Mouse (Mus musculus): ENCODE measurements at regions not wholly inside any gene's neighbourhood (a gene's known extent, or its start where the extent isn't known, plus 50 kb on each side); places are given as distances from the start of the nearest gene placed in this dataset.

DNA sequence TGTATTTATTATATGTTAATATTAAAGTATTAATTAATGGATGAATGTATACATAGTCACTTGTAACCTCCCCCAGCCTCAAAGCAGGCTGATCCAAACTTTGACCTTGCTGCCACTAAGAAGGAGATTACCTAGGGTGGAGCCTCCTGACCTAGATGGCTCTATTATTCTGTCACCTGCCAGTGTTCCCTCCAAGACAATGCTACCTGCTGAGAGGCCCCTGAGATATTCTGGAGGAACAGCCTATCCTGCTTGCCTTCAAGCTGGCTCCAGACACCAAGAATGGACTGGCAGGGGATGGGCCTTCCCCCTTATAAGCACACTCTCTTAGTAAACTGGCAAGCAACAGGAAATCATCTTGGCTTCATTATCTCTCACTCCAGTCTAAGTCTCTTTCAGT is 171.7 kb upstream of the Brinp3 start:
- TF ChIP-seq MYOG (IDR thresholded peaks at IDR 0.05; ENCODE audit: control insufficient read depth in 1 of 3, insufficient read depth in 1 of 3, insufficient read length in 2 of 3, low read depth in 2 of 3) (no peak), USF1 (IDR thresholded peaks at IDR 0.05; ENCODE audit: low read depth) (no peak), POLR2A (IDR thresholded peaks at IDR 0.05; ENCODE audit: insufficient read length, low read depth) (no peak), TCF3 (IDR thresholded peaks at IDR 0.05; ENCODE audit: insufficient read length, low read depth) (no peak), MAX (IDR thresholded peaks at IDR 0.05; ENCODE audit: low read depth) (no peak), E2F4 (IDR thresholded peaks at IDR 0.05; ENCODE audit: insufficient read depth) (no peak), POLR2AphosphoS2 (IDR thresholded peaks at IDR 0.05; ENCODE audit: insufficient read length, low read depth) (no peak), CEBPB (IDR thresholded peaks at IDR 0.05; ENCODE audit: insufficient read depth, poor library complexity, severe bottlenecking) (no peak)
